Mouse (Mus musculus) lung, embryonic 15.5 days (tissue): ENCODE results near the gene Gpr87. TPM values are rescaled to one million over a fixed set of nuclear protein-coding genes. Genes with fewer than 3 reads are reported as not detected.

Experiments used
- ATAC-seq: fragments of 200-750 bp; cut with Nextera tagmentation; 2 replicates; pipeline ENCODE4 v1.8.0; 2017; ENCODE audit warnings: moderate number of reproducible peaks, borderline replicate concordance; ENCODE audit not compliant: low FRiP score, low TSS enrichment; ENCODE audit errors: extremely low read depth
- H3K27ac ChIP-seq: fragments of 300-500 bp; sonication (generic); 2 replicates; pipeline ENCODE4 v1.5.1; 2015; ENCODE audit warnings: moderate library complexity, mild to moderate bottlenecking, inconsistent platforms
- H3K27me3 ChIP-seq: fragments of 300-500 bp; sonication (generic); 2 replicates; pipeline ENCODE4 v1.6.1; 2015; ENCODE audit warnings: inconsistent platforms
- H3K36me3 ChIP-seq: fragments of 300-500 bp; sonication (generic); 2 replicates; pipeline ENCODE4 v1.6.1; 2015; ENCODE audit warnings: inconsistent platforms
- H3K4me1 ChIP-seq: fragments of 300-500 bp; sonication (generic); 2 replicates; pipeline ENCODE4 v1.6.1; 2015; ENCODE audit warnings: inconsistent platforms
- H3K4me2 ChIP-seq: fragments of 300-500 bp; sonication (generic); 2 replicates; pipeline ENCODE4 v1.6.1; 2015; ENCODE audit warnings: inconsistent platforms, mild to moderate bottlenecking, moderate library complexity
- H3K4me3 ChIP-seq: fragments of 300-500 bp; sonication (generic); 2 replicates; pipeline ENCODE4 v1.5.1; 2015; ENCODE audit warnings: mild to moderate bottlenecking, inconsistent platforms
- H3K9ac ChIP-seq: fragments of 300-500 bp; sonication (generic); 2 replicates; pipeline ENCODE4 v1.6.1; 2015; ENCODE audit warnings: inconsistent platforms
- H3K9me3 ChIP-seq: fragments of 300-500 bp; sonication (generic); 2 replicates; pipeline ENCODE4 v1.6.1; 2016; ENCODE audit warnings: inconsistent platforms
- WGBS: fragments of 180-500 bp; shearing (Covaris S2); methylation state at CpG from one replicate; pipeline ENCODE4 v1.1.7; 2015; 5-methylcytosine and 5-hydroxymethylcytosine counted together
- polyA plus RNA-seq: library from polyadenylated mRNA; unstranded; fragments of >200 nt; fragmentation: Nextera tagmentation; extraction: Ambion mirVana; gene quantifications from 2 replicates; pipeline ENCODE4 v1.2.1, GENCODE M21; 2015

Gene Gpr87
- 0.21 and 0.29 TPM in 2 replicates for polyA plus RNA-seq

- Histone ChIP-seq H3K9me3 (no peaks in the 10 kb centered on the region), H3K27ac (no peak within 1 kb of the TSS), H3K4me1 (no peaks in the 10 kb centered on the region), H3K36me3 (no peaks in the 10 kb centered on the region), H3K9ac (no peak within 1 kb of the TSS), H3K27me3 (no peaks in the 10 kb centered on the region), H3K4me2 (no peak within 1 kb of the TSS), H3K4me3 (no peak within 1 kb of the TSS)
- ATAC-seq = no peak
- 75% methylated on average over 7 of the region's 7 CpGs for WGBS
These were observed at the start of gene Gpr87 for GRCm38 (mm10) chr3:59194938-59195337. Gene Gpr87 (minus strand): TSS chr3:59195104.

- Histone ChIP-seq H3K9ac (no peak overlapping the region), H3K27me3 (no peaks in the 10 kb centered on the region), H3K4me3 (no peak overlapping the region), H3K4me2 (no peak overlapping the region), H3K4me1 (no peaks in the 10 kb centered on the region), H3K27ac (no peak overlapping the region), H3K36me3 (no peaks in the 10 kb centered on the region), H3K9me3 (no peaks in the 10 kb centered on the region)
- no peak for ATAC-seq
- WGBS = 58% methylated on average over 6 of the region's 6 CpGs
These were observed 48.5 kb upstream of the Gpr87 start for GRCm38 (mm10) chr3:59243384-59243783.

GRCm38 (mm10) chr3:59234878-59235277 lies 40.0 kb upstream of the Gpr87 start:
- H3K4me1 ChIP-seq = no peaks in the 10 kb centered on the region
- ATAC-seq = no peak
- no peak overlapping the region for H3K9ac ChIP-seq

DNA sequence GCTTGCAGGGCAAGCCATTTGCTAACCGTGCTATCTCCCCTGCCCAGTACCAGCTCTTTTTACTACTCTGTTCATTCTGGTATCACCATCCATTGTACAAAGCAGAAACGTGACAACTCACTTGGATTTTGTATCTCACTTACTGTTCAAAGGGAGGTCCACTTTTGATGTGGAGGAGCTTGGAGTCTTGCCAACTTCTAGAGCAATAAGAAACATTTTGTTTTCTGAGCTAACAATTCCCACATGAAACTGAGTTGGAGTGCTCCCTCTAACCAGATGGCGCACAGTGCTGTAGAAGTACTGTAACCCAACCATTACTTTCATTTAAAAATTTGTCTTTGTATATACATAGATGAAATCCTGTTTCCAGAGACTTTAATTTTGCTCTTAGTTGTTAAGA lies 36.0 kb upstream of the Gpr87 start:
- H3K4me2 ChIP-seq = no peak overlapping the region
- H3K9ac ChIP-seq = no peak overlapping the region
- no peak for ATAC-seq
- H3K36me3 ChIP-seq = no peaks in the 10 kb centered on the region
- peak overlapping the region; percentile 89 for H3K27ac ChIP-seq
- 27% methylated on average over 3 of the region's 3 CpGs for WGBS
- H3K9me3 ChIP-seq = no peaks in the 10 kb centered on the region
- H3K4me3 ChIP-seq = no peak overlapping the region
- H3K4me1 ChIP-seq = peaks cover 15% of the 10 kb centered on the region; the same call in 1 of the 2 replicates
- H3K27me3 ChIP-seq = no peaks in the 10 kb centered on the region

More at GRCm38 (mm10) chr3:59234878-59235277, 40.0 kb upstream of the Gpr87 start:
- no peaks in the 10 kb centered on the region for H3K9me3 ChIP-seq
- no peak overlapping the region for H3K4me3 ChIP-seq
- H3K36me3 ChIP-seq = no peaks in the 10 kb centered on the region
- no peaks in the 10 kb centered on the region for H3K27me3 ChIP-seq
- 56% methylated on average over 5 of the region's 5 CpGs for WGBS
- no peak overlapping the region for H3K4me2 ChIP-seq
- H3K27ac ChIP-seq = no peak overlapping the region

DNA sequence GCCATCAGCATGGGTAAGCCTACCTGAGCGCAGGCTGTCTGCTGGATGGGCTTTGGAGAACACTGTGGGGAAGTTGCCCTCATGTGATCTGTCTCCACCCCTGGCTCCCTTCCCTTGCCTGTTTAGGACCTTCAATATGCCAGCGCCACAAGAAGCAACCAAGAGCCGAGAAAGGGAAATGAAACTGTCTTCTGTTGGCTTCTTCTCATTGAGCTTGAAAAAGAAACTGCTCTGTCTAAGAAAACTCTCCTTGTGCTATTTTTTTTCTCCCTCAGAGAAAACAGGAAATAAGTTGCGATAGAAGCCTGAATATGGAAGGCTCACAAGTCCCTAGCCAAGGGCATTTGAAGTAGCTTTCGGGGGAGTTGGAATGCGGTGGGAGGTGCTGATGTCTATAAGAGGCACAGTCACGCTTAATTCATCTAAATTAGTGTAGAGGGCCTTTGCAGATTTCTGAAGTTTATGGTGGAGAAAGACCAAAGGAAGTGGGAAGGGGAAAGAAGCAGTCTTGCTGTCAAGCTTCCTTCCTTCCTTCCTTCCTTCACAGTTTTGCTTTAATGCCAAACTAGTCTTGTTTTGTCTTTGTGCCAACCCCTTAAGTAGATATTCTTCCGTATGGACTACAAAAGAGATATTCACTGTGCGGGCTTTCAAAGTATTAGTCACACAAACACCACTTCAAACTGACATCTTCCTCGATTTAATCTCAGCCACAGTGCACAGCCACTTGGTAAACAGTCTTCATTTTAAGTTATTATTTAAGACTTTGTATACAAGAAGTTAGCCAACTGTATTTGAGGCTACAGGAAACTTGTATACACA lies 34.0 kb upstream of the Gpr87 start:
- Histone ChIP-seq H3K9me3 (no peaks in the 10 kb centered on the region), H3K9ac (no peak overlapping the region), H3K4me2 (peak overlapping the region; percentile 28), H3K27ac (peak overlapping the region; percentile 89), H3K4me3 (no peak overlapping the region), H3K27me3 (no peaks in the 10 kb centered on the region), H3K36me3 (no peaks in the 10 kb centered on the region), H3K4me1 (peaks cover 15% of the 10 kb centered on the region; the same call in 1 of the 2 replicates)
- 20% methylated on average over 10 of the region's 10 CpGs for WGBS
- ATAC-seq = peak; percentile 90

DNA sequence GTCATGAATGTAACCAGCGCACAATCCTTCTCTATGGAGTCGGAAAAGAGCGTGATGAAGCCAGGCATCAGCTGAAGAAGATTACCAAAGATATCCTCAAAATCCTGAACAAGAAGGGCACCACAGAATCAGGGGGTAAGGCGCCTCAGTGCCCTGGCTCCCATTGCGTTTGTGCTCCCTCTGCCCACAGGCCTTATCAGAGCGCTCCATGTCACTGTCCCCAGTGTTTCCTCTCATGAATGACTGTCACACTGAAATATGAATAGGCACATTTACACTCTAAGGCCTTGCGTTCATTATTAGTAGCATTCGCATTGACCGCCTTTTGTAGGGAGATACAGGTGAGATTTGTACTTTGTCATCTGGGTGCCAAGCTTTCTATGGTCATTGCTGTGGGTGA lies 32.8 kb upstream of the Gpr87 start:
- no peak overlapping the region for H3K9ac ChIP-seq
- 0 out of 2 replicates have a peak overlapping the region, but pooled peaks have one; percentile 89 for H3K27ac ChIP-seq
- no peak overlapping the region for H3K4me2 ChIP-seq
- no peaks in the 10 kb centered on the region for H3K27me3 ChIP-seq
- H3K4me1 ChIP-seq = peaks cover 15% of the 10 kb centered on the region; the same call in 1 of the 2 replicates
- no peak for ATAC-seq
- no peaks in the 10 kb centered on the region for H3K9me3 ChIP-seq
- H3K36me3 ChIP-seq = no peaks in the 10 kb centered on the region
- WGBS = 92% methylated on average over 9 of the region's 9 CpGs
- H3K4me3 ChIP-seq = no peak overlapping the region

DNA sequence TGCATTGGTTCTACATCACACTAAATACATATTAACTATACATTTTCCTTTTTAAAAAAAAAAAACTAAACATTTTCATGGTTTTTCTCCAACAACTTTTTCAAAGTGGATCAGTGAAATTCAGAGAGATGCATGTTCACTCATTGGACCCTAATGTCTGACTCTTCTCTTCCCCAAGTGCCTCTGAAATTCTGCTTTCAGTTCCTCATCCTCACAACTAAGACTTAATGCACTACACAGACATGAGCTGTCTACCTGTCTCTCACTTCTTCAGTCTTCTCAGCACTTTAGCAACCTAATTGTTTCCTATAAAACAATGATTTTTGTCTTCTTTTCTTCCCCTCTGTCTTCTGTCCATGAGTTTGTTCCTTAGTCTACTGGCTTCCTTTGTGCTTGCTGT lies 30.5 kb upstream of the Gpr87 start:
- Histone ChIP-seq H3K9me3 (no peaks in the 10 kb centered on the region), H3K27me3 (no peaks in the 10 kb centered on the region), H3K4me1 (peaks cover 15% of the 10 kb centered on the region; the same call in 1 of the 2 replicates), H3K9ac (no peak overlapping the region), H3K27ac (no peak overlapping the region), H3K4me3 (no peak overlapping the region), H3K36me3 (no peaks in the 10 kb centered on the region), H3K4me2 (no peak overlapping the region)
- ATAC-seq = no peak

- no peaks in the 10 kb centered on the region for H3K4me1 ChIP-seq
- no peak for ATAC-seq
- no peaks in the 10 kb centered on the region for H3K36me3 ChIP-seq
- no peak overlapping the region for H3K4me3 ChIP-seq
- no peaks in the 10 kb centered on the region for H3K9me3 ChIP-seq
- no peak overlapping the region for H3K4me2 ChIP-seq
- H3K27ac ChIP-seq = no peak overlapping the region
- WGBS = 94% methylated on average over 2 of the region's 2 CpGs
- H3K9ac ChIP-seq = no peak overlapping the region
- H3K27me3 ChIP-seq = no peaks in the 10 kb centered on the region
These were observed 27.4 kb upstream of the Gpr87 start for GRCm38 (mm10) chr3:59222303-59222702.

DNA sequence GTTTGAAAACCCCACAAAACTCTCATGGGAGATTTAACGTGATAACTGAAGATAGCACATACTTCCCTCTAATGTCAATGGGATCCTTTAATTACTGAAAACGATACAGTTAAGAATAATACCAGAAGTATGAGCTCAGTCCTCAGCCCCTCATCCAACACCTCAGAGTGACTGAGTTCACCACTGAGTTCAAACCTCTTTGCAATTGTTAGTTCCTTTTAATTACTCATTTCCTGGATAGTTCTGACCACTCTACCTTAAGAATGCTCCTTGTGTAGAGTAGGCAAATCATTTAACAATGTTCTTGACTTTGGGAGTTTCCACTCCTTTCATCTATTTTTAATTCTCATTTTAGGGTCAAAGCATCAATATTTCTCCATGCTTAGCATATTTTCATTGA lies 24.4 kb upstream of the Gpr87 start:
- 63% methylated on average over 2 of the region's 2 CpGs for WGBS
- no peak overlapping the region for H3K4me2 ChIP-seq
- no peak for ATAC-seq
- H3K4me1 ChIP-seq = no peaks in the 10 kb centered on the region
- H3K9me3 ChIP-seq = no peaks in the 10 kb centered on the region
- H3K27ac ChIP-seq = no peak overlapping the region
- no peaks in the 10 kb centered on the region for H3K36me3 ChIP-seq
- H3K4me3 ChIP-seq = no peak overlapping the region
- H3K9ac ChIP-seq = no peak overlapping the region
- no peaks in the 10 kb centered on the region for H3K27me3 ChIP-seq

GRCm38 (mm10) chr3:59217211-59217610 lies 22.3 kb upstream of the Gpr87 start:
- H3K9ac ChIP-seq = no peak overlapping the region
- WGBS = 80% methylated on average over 10 of the region's 10 CpGs
- no peaks in the 10 kb centered on the region for H3K9me3 ChIP-seq
- no peak overlapping the region for H3K4me3 ChIP-seq
- H3K4me2 ChIP-seq = no peak overlapping the region
- H3K27me3 ChIP-seq = no peaks in the 10 kb centered on the region
- H3K4me1 ChIP-seq = no peaks in the 10 kb centered on the region
- H3K27ac ChIP-seq = no peak overlapping the region
- no peak for ATAC-seq
- H3K36me3 ChIP-seq = no peaks in the 10 kb centered on the region

DNA sequence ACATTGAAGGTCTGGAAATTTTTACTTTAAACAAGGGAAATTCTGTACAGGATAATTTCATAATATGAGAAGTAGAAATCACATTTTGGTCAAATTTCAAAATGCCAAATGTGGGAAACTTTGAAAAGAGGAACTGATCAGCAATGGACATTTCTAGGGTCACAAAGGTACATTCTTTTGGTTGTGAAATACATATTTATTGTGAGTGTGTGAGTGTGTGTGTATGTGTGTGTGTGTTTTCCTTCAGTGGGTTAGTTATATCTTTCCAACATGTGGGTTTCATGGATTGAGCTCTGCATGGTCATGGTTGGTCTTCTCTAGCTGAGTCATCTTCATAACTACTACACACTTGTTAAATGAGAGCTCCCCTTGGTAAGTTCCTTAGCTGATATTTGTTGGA lies 17.5 kb upstream of the Gpr87 start:
- no peak for ATAC-seq
- H3K27ac ChIP-seq = no peak overlapping the region

GRCm38 (mm10) chr3:59211784-59212183 lies 16.9 kb upstream of the Gpr87 start:
- Histone ChIP-seq H3K9me3 (no peaks in the 10 kb centered on the region), H3K4me2 (no peak overlapping the region), H3K36me3 (no peaks in the 10 kb centered on the region), H3K4me1 (peaks cover 3% of the 10 kb centered on the region; the same call in 1 of the 2 replicates), H3K9ac (no peak overlapping the region), H3K27me3 (no peaks in the 10 kb centered on the region), H3K27ac (no peak overlapping the region), H3K4me3 (no peak overlapping the region)
- WGBS = 82% methylated on average over 8 of the region's 8 CpGs
- ATAC-seq = no peak

More for the DNA sequence above, 17.5 kb upstream of the Gpr87 start:
- H3K4me1 ChIP-seq = peaks cover 3% of the 10 kb centered on the region; the same call in 1 of the 2 replicates
- no peaks in the 10 kb centered on the region for H3K36me3 ChIP-seq
- H3K9ac ChIP-seq = no peak overlapping the region
- no peak overlapping the region for H3K4me2 ChIP-seq
- H3K4me3 ChIP-seq = no peak overlapping the region
- H3K27me3 ChIP-seq = no peaks in the 10 kb centered on the region
- H3K9me3 ChIP-seq = no peaks in the 10 kb centered on the region
